Mouse (Mus musculus) kidney, adult 2 months (tissue): ENCODE measurements around the gene Asrgl1. TPM values are rescaled to one million over a fixed set of nuclear protein-coding genes. Genes with fewer than 3 reads are reported as not detected.
"Not testable (repeated sequence)": the region's sequence is repeated elsewhere in the genome, so short reads cannot be mapped to it uniquely, and the experiment has no call there.

Experiments
- DNase-seq: peaks from one replicate; pipeline ENCODE4 v3.0.0; 2021
- H3K27ac ChIP-seq: fragments of 200-500 bp; 2 replicates; pipeline ENCODE4 v1.5.1; 2012; ENCODE audit warnings: low read depth, low read length, control low read depth, inconsistent platforms; ENCODE audit not compliant: insufficient read depth
- H3K27me3 ChIP-seq: fragments of 200-500 bp; replicated peaks from 2 replicates; pipeline ENCODE4 v1.6.1; 2012; ENCODE audit warnings: mild to moderate bottlenecking, moderate library complexity, low read length, inconsistent platforms; ENCODE audit not compliant: control insufficient read depth, insufficient read depth
- H3K36me3 ChIP-seq: fragments of 200-500 bp; 2 replicates; pipeline ENCODE4 v1.6.1; 2012; ENCODE audit warnings: mild to moderate bottlenecking, moderate library complexity, low read length, inconsistent platforms; ENCODE audit not compliant: control insufficient read depth, insufficient read depth
- H3K4me1 ChIP-seq: fragments of 200-500 bp; 2 replicates; pipeline ENCODE4 v1.6.1; 2011; ENCODE audit warnings: low read length; ENCODE audit not compliant: control insufficient read depth, insufficient read depth
- H3K4me3 ChIP-seq: fragments of 200-500 bp; 2 replicates; pipeline ENCODE4 v1.5.1; 2011; ENCODE audit warnings: mild to moderate bottlenecking, low read depth, low read length, control low read depth; ENCODE audit not compliant: insufficient read depth
- CTCF ChIP-seq: fragments of 200-500 bp; conservative IDR thresholded peaks from 2 replicates; pipeline ENCODE4 v1.5.1; 2011; ENCODE audit warnings: low read depth, mild to moderate bottlenecking, control low read depth, low read length, moderate library complexity, mixed read lengths; ENCODE audit not compliant: insufficient read depth, insufficient read length
- POLR2A ChIP-seq: fragments of 200-500 bp; IDR thresholded peaks from one replicate; pipeline ENCODE4 v1.6.1; 2011; ENCODE audit warnings: low read depth, low read length, control low read depth
- WGBS: fragments of 180-500 bp; shearing (Covaris S2); methylation state at CpG from one replicate; pipeline ENCODE4 v1.1.7; 2018; 5-methylcytosine and 5-hydroxymethylcytosine counted together
- polyA plus RNA-seq: library from polyadenylated mRNA; depleted of rRNA; stranded (reverse); fragments of >200 nt; gene quantifications from 2 replicates; pipeline ENCODE4 v1.2.3, GENCODE M21; 2012; rRNA removed

The Asrgl1 gene
- 1.9 and 3.5 TPM in 2 replicates for polyA plus RNA-seq

DNA sequence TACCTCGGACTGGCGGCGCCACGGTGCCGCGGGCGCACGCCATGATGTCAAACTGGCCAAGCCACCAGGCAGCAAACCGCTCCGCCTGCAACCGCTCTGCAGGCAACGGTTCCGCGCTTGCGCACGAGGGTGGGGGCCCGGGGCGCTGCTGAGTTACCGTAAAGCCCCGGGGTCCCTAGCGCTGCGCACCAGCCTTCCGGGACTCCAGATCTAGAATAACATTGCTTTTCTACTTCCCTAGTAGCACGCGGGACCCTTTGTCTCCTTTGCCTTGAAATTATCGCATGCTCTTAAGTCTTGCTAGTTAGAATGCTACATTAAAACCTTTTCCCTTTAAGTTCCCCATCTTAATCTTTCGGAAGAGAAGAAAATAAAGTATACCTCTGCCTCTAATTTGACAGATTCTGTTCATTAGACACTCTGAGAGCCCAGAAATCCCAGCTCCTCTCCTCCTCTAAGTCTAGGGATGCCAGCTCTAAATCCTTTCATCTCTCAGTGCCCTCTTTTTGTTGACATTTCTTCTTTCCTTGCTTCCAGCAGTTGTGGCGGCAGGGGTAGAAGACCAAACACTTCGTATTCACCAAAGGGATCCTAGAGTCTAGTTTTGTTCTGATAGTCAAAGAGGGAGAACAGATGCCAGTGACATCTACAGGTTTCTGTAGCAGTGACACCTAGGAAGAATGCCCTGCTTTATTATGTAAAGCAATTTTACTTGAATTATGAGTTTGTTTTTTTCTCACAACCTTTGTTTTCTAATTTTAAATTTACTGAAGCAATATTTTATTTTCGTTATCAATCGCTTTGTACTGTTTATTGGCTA is at the start of gene Asrgl1:
Asrgl1 (minus strand) TSS at position 125 of the 820 bp plus-strand sequence.
- H3K4me1 ChIP-seq = no peaks in the 10 kb centered on the region
- H3K27ac ChIP-seq = no peak within 1 kb of the TSS
- TF ChIP-seq CTCF = no peak
- peak; percentile 18 for TF ChIP-seq POLR2A
- DNase-seq = peak; percentile 90
- 10% methylated on average over 31 of the region's 31 CpGs for WGBS
- peak within 1 kb of the TSS; percentile 80 for H3K4me3 ChIP-seq
- no peaks in the 10 kb centered on the region for H3K36me3 ChIP-seq
- H3K27me3 ChIP-seq = no peaks in the 10 kb centered on the region

DNA sequence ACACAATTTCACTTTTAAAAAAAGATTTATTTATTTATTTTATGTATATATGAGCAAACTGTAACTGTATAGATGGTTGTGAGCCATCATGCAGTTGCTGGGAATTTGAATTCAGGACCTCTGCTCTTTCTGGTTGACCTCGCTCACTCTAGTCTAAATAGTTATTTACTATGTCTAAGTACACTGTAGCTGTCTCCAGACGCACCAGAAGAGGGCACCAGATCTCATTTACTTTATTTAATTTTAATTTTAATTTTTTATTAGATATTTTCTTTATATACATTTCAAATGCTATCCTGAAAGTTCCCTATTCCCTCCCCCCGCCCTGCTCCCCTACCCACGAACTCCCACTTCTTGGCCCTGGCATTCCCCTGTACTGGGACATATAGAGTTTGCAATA is 10.8 kb upstream of the Asrgl1 start:
- no peaks in the 10 kb centered on the region for H3K4me1 ChIP-seq
- H3K27ac ChIP-seq = no peak overlapping the region
- no peaks in the 10 kb centered on the region for H3K36me3 ChIP-seq
- TF ChIP-seq POLR2A (no peak), CTCF (no peak)
- WGBS = 70% methylated on average over 4 of the region's 4 CpGs
- DNase-seq = no peak
- H3K27me3 ChIP-seq = no peaks in the 10 kb centered on the region
- H3K4me3 ChIP-seq = no peak overlapping the region

- Histone ChIP-seq H3K4me1 (no peaks in the 10 kb centered on the region), H3K27me3 (no peaks in the 10 kb centered on the region), H3K36me3 (no peaks in the 10 kb centered on the region), H3K27ac (no peak overlapping the region), H3K4me3 (no peak overlapping the region)
- TF ChIP-seq POLR2A (no peak), CTCF (no peak)
- DNase-seq = no peak
These were observed 8.2 kb upstream of the Asrgl1 start for GRCm38 (mm10) chr19:9143639-9144125.

- 70% methylated on average over 2 of the region's 2 CpGs for WGBS
- H3K27ac ChIP-seq = no peak overlapping the region
- no peak for TF ChIP-seq CTCF
- TF ChIP-seq POLR2A = no peak
These were observed 7.8 kb upstream of the Asrgl1 start for GRCm38 (mm10) chr19:9143230-9143629.

GRCm38 (mm10) chr19:9140361-9140760 is 4.9 kb upstream of the Asrgl1 start:
- H3K27me3 ChIP-seq, H3K4me1 ChIP-seq, H3K27ac ChIP-seq, H3K4me3 ChIP-seq, H3K36me3 ChIP-seq, DNase-seq: not testable (repeated sequence)
- 91% methylated on average over 1 of the region's 1 CpGs for WGBS

More at GRCm38 (mm10) chr19:9143230-9143629, 7.8 kb upstream of the Asrgl1 start:
- no peaks in the 10 kb centered on the region for H3K4me1 ChIP-seq
- H3K36me3 ChIP-seq = no peaks in the 10 kb centered on the region
- DNase-seq = no peak
- no peaks in the 10 kb centered on the region for H3K27me3 ChIP-seq
- no peak overlapping the region for H3K4me3 ChIP-seq

- Histone ChIP-seq H3K27ac (no peak overlapping the region), H3K36me3 (no peaks in the 10 kb centered on the region), H3K4me1 (no peaks in the 10 kb centered on the region), H3K4me3 (no peak overlapping the region), H3K27me3 (no peaks in the 10 kb centered on the region)
- DNase-seq = no peak
- WGBS = 95% methylated on average over 1 of the region's 1 CpGs
- TF ChIP-seq CTCF = no peak
- TF ChIP-seq POLR2A = no peak
These were observed 1.7 kb upstream of the Asrgl1 start for GRCm38 (mm10) chr19:9137159-9137558.

DNA sequence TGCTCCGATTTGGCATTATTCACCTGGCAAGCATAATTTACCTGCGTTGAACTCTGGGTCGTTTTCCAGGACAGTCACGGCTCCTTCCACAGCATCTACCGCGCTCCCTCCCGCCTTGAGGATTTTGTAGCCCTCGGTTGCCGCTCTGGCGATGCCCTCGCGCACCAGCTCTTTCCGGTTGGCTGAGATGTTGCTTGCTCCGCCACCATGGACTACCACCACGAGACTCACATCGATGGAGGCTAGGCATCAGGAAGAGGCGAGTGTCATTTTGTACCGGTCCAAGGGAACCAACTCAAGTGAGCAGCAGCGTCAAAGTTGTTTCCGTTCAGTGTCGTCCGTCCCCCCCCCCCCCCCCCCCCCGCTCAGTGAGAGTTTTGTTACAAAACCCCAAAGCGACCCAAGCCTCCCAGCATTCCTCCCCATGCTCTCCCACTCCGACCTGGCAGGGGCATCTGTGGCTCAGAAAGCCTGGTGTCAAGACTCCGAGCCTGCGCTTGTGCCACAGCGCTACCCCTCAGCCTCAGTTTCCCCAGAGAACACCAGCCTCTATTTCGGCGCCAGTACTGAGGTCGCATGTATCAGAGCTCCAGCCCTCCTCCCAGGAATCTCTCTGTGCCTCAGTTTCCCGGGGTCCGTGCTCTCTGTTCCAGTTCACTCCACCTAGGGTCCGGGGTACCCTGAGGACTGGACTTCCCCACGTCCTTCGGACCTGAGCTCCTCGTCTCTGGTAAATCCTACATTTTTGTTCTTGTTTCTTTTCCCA is 507 bp downstream of the Asrgl1 start:
- no peaks in the 10 kb centered on the region for H3K4me1 ChIP-seq
- H3K27ac ChIP-seq = no peak overlapping the region
- no peaks in the 10 kb centered on the region for H3K36me3 ChIP-seq
- under 1% methylated on average over 35 of the region's 37 CpGs for WGBS
- no peaks in the 10 kb centered on the region for H3K27me3 ChIP-seq
- H3K4me3 ChIP-seq = peak overlapping the region; percentile 80
- DNase-seq = peak; percentile 24
- TF ChIP-seq CTCF (no peak), POLR2A (no peak)
